Mouse (Mus musculus) adrenal gland, adult 18-20 months (tissue): ENCODE measurements around the gene Nrap. TPM values are rescaled to one million over a fixed set of nuclear protein-coding genes. Genes with fewer than 3 reads are reported as not detected.
A peak's percentile ranks its signal among the peaks of the same experiment; 100 is the strongest.
"Not testable (repeated sequence)": the region's sequence is repeated elsewhere in the genome, so short reads cannot be mapped to it uniquely, and the experiment has no call there.

Experiments used
- DNase-seq, 2 experiments: peaks; one replicate each; pipeline ENCODE4 v3.0.0; 2021 to 2022; ENCODE audit warnings: low spot score in 2 of 2
- long read RNA-seq, 2 experiments: library from polyadenylated mRNA; stranded (forward); transcript quantifications; one replicate each; pipeline ENCODE4 v2.0.0; 2021
- total RNA-seq, 2 experiments: library from RNA; stranded (reverse); gene quantifications; 1 replicate in 1 of 2; 2 replicates in 1 of 2; pipeline ENCODE4 v1.2.3; 2021

Gene Nrap
- total RNA-seq: under 1 TPM in 1 of 2 experiments, not detected in 1; 0.96 TPM
- long read RNA-seq, experiment 1: 0 reads
- long read RNA-seq, experiment 2, partial matches to known transcripts: 1 of 1 reads
- long read RNA-seq, experiment 2, other reads (novel, unspliced or antisense): 0 of 1 reads

DNA sequence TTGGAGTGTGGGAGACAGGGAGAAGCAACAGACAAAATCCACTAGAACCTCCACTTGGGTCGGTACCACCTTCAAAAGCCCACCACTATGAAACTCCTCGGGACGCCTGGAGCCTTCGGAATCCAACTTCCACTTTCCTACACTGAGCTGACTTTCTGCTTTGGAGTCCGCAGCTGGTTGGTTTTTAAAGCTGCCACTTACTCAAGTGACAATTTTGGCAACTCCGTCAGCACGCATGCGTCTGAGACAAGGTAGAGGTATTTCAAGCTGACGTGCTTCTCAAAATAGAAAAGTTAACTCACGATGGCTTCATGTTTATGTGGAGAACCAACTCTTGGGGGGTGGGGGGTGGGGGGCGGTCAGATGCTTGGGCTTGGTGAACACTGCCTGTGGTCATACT, at the start of gene Nrap:
Gene Nrap (minus strand): TSS at position 159 of the 400 bp plus-strand sequence.
- DNase-seq: no peak

- DNase-seq: no peak
These were observed 49.2 kb upstream of the Nrap start for GRCm38 (mm10) chr19:56439072-56439434.

GRCm38 (mm10) chr19:56438357-56439071, 48.7 kb upstream of the Nrap start:
- DNase-seq: no peak

DNA sequence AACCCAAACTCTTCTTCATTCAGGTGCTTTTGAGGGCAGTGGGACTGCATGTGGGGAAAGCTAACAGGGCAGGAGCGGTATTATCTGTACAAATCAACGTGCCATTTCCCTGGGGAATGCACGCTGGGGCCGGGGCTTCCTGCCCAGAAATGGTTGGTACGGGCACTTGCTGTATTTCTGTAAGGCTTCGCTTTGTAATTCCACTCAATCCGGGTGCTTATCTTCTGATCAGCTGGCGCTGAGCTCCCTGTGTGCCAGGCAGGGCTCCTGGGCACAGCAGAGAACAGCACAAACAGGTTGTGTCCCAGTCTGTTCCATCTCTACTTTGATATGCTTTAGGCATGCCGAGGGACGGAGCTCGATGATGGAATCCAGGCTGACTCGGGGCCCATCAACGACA, 46.5 kb upstream of the Nrap start:
- DNase-seq: no peak

DNA sequence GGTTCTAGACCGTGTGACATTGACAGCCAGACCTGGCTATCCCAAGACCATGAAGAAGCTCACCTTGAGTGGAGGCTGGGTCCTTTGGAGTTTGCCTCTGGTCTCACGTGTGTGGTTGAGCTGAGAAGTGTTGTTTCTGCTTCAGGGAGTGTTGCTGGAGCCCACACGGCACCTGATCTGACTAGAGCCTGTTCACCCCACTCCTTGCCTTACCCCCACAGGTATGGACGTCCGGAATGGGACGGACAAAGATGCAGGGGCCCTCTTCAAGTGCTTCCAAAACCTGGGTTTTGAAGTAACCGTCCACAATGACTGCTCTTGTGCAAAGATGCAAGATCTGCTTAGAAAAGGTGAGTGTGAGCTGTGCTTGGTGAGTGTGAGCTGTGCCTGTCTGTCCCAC, 43.7 kb upstream of the Nrap start:
- no peak for DNase-seq

DNA sequence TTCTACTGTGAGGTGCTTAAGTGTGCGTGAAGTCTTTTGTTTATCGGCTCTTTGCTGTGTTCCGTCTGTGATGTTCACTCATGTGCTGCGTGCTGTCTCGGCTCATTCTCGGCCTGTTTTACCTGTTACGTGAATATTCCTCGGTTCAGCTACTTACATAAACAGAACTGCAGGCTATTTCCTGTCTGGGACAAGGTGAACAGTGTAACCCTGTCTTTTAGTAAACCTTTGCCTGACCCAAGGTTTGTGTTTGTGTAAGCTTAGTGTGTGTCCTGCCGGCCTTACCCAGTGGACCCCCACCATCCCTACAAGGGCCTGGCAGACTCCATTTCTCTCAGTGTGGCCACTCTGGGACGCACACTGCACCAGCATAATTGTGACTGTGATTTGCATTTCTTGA, 42.9 kb upstream of the Nrap start:
- no peak for DNase-seq

GRCm38 (mm10) chr19:56430369-56430768, 40.5 kb upstream of the Nrap start:
- no peak for DNase-seq

DNA sequence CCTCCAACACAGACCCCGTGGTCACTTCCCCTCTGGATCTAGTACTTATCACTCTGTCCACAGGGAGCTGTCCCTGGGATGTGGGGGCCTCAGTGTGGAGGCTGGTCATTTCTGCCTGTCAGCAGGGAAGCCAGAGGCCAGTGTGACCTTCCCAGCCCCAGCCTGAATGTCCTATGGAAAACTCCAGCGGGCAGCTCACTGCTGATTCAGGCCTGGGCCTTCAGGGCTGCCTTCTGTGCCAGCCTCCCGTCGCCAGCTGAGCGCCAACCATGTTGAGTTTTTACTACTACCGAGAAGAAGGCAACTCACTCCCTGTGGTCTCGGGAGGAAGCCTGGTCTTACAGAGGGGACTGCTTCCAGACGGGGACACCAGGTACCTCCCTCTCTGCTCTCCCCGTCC, 35.7 kb upstream of the Nrap start:
- DNase-seq: no peak

GRCm38 (mm10) chr19:56424606-56425395, 35.0 kb upstream of the Nrap start:
- DNase-seq: no peak

DNA sequence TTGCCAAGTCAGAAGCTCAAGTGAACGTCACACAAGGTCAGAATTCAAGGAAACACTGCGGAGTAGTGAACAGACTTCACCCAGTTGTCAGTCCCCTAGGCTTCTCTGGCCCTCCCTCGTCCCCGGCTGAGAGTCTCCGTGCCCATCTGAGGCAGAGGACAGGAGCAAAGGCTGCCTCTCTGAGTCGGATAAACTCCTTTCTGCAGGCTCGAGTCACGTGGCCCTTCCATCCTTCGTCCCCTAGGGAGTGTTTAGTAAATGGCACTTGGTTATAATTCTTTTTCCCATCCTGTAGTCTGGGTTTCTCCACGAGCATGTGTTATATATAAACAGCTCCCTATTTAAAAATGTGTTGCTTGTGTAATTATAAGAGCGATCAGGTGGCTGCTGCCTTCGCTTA, 33.5 kb upstream of the Nrap start:
- no peak for DNase-seq

- peak; percentile 89 for DNase-seq
These were observed 32.9 kb upstream of the Nrap start for GRCm38 (mm10) chr19:56422476-56423338.

DNA sequence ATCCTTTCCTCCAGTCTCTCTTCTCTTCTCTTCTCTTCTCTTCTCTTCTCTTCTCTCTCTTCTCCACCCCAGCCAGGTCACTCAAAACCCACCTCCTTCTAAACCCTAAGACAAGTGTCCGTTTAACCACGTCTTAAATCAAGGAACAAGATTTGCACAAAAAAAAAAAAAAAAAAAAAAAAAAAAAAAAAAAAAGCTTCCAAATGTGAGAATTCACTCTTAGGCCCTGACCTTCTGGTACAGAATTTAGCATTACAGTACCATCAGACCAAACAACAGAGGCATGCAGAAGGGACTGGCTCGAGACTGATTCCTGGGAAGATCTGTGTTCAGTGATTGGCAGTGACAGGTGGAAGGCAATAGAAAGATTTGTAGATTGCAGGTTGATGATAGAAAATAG, 30.5 kb upstream of the Nrap start:
- no peak for DNase-seq

GRCm38 (mm10) chr19:56419452-56419851, 29.6 kb upstream of the Nrap start:
- no peak for DNase-seq

- no peak for DNase-seq
These were observed 28.6 kb upstream of the Nrap start for GRCm38 (mm10) chr19:56418404-56418803.

GRCm38 (mm10) chr19:56409884-56410283, 20.0 kb upstream of the Nrap start:
- not testable (repeated sequence) for DNase-seq

GRCm38 (mm10) chr19:56406581-56406980, 16.7 kb upstream of the Nrap start:
- DNase-seq: no peak

DNA sequence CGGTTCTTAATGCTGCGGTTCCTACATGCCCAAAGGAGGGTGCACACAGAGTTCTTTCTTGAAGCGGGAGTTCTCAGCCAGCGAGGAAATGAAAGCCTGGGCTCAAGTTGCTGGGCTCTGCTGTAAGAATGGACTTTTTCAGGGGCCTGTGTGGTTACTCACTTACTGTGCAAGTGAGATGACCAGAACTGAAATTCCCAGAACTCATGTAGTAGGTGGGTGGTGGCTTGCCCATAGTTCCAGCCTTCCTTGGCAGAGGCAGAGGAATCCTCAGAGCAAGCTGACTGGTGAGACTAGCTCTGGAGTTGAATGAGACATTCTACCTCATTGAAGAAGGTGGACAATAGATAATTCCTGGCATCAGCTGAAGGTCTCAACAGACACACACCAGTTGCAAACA, 16.0 kb upstream of the Nrap start:
- DNase-seq: no peak

- DNase-seq: no peak
These were observed 12.0 kb upstream of the Nrap start for GRCm38 (mm10) chr19:56401864-56402263.

DNA sequence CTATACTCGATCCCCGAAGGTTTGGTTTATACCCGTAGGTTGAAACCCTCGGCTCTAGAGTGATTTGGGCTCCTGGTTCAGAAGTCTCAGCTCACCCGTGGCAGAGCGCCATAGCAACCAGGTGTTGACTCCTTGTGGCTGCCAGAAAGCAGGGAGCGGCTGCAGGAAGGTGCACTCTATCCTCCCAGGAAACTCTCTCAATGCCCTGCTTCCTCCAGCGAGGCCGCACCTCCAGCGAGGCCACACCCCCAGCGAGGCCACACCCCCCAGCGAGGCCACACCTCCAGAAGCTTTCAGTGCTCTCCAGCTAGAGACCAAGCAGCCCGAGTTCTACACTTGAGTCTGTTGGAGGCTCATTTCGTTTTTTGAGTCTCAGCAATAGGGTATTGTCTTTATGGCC, 10.4 kb upstream of the Nrap start:
- DNase-seq: peak; percentile 49 to 71

- DNase-seq: no peak
These were observed 8.6 kb upstream of the Nrap start for GRCm38 (mm10) chr19:56398528-56398795.

DNA sequence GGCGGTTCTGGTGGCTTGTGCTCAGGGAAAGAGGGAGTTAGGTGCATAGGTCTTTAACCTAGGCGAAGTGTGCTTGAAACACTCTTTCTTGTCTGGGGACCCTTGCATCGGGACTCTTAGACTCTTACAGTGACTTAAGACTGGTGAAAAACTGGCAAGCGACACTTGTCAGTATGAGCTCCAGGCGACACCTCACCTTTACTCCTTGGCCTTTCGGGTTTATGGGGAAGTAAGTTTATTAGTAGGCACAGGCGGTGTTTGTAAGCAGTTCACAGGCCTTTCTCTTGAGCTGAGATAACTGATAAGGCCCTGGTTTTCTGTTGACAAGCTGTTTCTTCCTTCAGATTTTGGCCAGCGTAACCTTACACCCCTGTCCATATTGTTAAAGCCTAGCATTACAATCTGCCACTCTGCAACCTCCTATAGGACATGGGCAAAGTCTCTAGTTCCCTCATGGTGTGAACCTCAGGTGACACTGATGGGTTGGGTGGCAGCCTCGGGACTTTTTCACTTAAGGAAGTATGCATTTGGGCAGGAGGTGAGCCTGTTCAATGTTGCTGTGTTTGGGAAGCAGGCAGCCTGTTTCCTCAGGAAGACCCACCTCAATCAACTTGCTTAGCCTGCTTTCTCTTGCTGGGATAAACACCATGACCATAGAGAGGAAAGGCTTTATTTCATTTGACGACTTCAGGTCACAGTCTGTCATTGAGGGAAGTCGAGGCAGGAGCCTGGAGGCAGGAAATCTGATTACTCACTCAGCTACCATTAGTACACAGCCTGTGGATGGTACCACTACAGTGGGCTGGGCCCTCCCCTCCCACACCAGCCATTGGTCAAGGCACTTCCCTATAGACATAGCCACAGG, 8.1 kb upstream of the Nrap start:
- no peak for DNase-seq
